Mouse (Mus musculus) thymus, adult 18-20 months (tissue): ENCODE results near the gene Timm17a.
A peak's percentile ranks its signal among the peaks of the same experiment; 100 is the strongest.

Experiments used
- DNase-seq, 2 experiments: peaks; one replicate each; pipeline ENCODE4 v3.0.0; 2022; ENCODE audit warnings: mixed read lengths in 2 of 2

Timm17a gene

DNA sequence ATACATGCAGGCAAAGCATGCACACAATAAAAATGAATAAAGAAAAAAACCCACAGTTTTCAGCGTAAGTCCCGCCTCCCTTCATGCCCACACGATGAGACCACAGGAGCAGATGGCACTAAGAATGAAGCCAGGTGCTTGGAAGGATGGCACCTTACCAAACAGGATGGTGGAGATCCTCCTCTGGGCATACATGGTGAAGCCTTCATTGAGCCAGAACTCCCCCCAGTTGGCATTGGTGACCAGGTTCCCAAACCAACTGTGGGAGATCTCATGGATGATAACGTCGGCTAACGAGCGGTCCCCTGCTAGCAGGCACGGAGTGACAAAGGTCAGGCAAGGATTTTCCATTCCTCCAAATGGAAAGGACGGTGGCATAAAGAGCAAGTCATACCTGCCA is 42.2 kb downstream of the Timm17a start:
- no peak for DNase-seq

DNA sequence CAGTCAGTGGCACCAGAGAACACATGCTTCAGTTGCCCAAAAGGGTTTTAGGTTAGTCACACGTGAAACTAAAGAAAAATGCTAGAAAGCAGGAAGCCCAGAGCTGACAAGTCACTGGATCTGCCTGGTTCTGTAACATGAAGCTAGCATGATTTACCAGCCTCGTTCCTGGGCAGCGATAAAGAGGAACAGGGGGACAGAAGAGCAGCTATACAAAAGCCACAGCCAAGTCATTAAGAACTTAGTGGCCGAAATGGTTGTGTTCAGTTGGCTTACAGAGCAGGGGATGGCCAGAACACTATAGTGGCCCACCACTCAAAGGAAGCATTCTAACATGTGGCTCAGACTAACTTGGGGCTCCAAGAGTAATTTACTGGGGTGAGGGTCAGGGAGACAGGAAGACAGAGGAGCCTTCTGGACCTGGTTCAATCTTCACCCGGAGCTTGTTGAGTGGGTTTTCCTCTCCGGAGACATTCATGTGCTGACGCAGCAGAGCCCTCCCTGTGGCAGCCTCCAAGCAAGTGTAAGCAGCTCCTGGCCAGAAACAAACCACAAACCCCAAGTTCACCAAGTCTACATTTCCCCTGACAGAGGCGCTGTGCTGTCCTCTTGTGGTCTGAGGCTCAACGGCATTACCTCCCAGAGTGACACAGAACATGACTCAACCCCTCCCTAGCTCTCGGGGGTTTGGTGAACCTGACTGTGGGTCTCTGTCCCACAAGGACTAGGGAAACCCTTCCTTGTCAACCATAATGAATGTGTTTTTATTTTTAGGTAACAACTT is 45.7 kb downstream of the Timm17a start:
- no peak for DNase-seq

DNA sequence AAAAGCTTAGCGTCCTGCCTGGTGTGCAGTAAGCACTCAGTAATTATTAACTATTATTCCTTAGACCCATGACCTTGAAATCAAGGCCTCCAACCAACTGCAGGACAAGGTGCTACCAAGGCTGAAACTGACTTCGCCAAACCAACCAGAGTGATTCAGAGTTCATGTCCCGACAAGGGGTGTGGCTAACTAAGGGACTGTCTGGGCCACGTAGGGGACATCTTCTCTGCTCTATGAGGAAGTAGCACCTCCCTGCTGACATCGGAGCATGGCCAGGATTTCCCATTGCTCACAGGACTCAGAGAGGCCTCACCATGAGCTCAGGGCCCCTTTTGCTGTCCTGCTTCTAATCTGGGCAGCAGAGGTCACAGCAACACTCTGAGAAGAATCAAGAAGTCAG is 47.7 kb downstream of the Timm17a start:
- DNase-seq = no peak

DNA sequence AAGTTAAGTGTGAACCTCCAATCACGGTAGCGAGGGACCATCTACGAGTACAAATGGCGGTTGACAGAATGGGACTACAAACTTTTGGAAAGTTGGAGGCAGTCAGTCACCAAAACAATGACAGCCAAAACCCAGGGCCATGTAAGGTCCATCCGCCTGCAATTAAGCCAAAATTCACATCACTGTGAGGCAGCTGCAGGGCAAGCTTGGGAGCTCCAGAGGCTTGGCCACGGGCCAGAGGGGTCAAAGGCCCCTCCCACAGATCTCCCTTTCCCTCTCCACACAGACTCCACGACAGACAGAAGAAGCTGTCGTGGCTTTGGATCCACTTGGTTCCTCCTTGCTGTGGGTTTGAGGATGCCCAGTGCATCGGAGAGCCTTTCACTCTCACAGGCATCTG is 50.3 kb downstream of the Timm17a start:
- DNase-seq = no peak

DNA sequence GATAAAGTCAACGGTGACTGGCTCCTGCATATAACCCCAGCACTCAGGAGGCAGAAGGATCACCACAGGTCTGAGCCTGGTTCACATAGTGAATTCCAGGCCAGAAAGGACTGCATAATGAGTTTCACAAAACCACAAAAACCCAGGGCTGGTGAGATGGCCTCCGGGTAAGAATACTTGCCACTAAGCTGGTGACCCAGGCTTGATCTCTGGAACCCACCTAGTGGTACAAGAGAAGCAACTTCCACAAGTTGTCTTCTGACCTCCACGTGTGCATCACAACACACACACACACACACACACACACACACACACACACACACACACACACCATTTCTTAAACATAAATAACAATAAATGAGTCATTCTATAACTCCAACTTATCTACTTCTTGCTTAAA is 51.2 kb downstream of the Timm17a start:
- no peak for DNase-seq

DNA sequence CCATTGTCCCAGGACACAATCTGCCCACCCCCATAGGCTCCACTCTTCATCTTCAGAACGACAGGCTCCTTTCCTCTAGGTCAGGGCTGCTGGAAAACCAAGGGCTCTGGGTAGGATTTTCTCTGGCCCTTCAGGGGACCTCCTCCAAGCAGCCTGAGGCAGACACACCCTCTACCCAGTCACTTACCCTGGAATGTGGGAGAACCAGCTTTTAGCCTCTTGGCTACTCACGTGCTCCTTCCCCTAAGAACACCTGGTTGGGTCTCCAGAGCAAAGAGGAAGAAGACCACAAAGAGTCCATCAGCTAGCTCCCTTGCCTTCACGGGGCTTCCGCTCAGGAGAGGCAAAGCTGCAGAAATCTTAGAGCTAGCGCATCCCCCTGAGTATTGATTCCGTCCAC is 52.6 kb downstream of the Timm17a start:
- DNase-seq = no peak

DNA sequence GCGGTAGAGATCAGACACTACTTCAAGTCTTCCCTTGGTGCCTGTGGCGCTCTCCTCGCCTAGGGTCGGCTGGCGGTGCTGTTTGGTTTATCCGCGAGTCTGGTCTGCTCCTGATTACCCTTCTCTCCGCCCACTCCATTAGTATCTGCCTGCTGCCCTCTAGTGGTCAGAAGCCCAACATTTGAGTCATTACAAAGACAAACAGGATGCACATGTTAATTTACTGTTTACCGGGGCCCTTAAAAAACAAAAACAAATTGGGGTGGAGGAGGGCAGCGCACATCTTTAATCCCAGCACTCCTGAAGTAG is 54.5 kb downstream of the Timm17a start:
- DNase-seq = peak in 1 of 2 experiments; percentile 32

DNA sequence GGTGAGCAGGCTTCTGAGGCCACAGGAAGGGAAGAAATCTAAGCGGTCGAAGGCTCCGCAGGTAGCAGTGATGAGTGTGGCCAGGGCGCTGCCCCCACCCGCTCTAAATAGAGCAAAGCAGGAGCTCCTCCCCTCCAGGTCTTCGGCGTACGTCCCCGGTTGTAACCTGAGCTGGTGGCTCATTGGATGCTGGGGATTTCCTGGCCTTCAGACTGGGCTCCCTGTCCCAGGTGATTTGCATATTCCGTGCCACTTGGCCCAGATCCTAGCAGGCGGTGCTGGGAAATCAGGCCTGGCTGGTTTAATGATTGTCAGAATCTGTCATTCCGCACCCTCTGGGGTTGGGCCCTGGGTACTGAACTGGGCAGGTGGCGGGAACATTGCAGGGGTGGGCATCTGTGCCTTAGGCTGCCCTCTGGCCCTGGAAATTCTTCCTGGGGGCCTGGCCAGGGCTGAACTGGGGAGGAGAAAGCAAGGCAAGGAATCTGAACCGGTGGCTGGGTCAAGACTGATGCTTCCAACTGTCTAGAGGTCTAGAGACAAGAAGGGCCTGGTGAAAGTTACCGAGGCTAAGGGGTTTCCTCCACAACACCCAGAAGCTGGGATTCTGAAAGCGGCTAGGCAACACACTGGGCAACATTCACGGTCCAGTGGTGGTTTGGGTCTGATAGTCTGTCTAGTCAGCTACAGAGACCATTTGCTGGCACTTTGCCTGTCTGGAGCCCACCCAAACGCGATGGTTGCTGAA is 55.0 kb downstream of the Timm17a start, which contains the start of gene Elf3:
Gene Elf3 (minus strand): TSS at position 189 of the 748 bp plus-strand sequence.
- DNase-seq = no peak

DNA sequence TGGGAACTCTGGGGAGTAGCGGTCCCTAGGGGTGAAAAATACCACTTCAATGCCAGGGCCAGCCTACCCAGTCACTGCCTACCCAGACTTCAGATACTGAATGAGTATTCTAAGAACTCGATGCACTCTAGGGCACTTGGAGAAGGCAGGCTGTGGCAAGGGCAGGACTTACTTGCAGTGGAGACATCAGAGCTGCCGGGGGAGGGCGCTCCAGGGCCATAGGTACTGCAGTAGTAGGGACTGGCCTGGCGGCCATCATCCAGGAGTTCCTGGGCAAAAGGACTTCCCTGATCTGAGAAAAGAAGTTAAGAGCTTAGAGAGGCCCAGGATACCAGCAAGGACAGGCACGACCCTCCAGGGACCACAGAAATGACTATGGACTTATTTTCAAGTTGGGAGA is 57.3 kb downstream of the Timm17a start:
- no peak for DNase-seq

DNA sequence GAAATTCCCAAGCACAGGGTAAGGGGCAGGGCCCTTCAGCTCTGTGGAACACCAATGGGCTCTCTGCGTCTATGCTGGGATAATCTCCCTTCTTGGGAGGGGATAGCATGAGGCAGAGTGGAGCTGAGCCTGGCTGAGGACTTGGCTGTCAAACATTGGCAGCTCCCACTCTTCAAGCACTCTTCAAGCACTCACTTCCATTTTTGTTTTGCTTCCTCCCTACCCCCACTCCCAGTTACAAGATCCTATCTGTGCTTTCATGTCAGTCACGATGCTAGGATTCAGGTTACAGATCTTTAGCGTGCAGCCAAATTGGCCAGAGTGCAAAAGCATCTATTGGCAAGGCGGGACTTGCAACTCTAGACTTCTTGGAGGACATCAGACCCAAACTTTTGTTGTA is 60.7 kb downstream of the Timm17a start:
- DNase-seq = no peak

DNA sequence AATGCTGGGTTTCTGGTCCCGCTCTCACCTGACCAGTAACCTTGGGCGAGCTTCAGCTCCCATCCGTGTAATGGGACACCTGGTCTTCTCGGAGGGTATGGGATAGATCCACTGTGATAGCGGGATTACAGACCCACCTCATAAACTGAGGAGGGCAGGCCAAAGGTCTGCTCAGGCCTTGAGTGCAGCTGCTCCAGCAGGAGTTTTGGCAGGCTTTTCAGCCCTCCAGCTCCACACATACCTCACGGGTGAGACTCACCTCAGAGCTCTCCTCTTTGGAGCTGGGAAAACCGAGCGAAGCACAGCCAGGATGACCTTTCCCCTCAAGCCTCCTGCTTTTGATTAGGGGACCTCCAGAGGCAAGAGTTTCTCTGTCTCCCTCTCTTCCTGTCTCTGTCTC is 62.2 kb downstream of the Timm17a start:
- no peak for DNase-seq

DNA sequence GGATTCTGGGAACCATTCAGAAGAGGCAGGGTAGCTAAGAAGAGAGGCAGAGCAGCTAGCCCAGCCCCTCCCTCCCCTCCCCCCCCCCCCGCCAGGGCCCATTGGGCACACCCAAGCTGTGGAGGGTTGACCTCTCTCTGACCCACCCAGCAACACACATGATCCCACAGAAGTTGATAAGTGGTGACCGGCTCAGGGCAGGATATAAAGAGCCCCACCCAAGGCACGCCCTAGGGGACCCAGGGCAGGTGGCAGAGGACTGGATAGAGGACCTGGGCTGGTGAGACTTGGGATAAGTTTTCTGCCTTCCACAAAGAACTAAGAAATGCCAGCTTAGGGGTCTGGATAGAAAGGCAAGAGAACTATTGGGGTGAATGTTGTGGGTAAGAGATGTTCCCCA is 62.9 kb downstream of the Timm17a start:
- no peak for DNase-seq

DNA sequence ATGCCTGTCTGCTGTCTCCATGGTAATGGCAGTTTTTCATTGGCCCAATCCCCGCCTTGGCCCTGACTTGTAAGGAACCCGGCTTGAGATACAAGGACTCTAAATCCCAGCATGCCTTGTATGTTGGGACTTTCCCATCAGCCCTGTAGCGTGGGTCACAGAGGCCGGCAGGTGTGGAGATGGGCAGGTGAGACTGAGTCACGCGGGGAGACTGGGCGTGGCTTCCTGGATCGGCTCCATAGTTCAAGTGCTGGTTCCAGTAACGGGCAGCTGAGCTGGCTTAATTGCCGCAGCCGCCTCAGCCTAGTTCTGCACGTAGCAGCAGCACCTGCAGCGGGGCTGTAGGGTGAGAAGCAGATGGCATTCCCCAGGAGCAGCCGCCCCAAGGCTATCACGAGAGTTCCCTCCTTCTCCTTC is 65.1 kb downstream of the Timm17a start:
- DNase-seq = no peak
